Mouse (Mus musculus) brain, embryonic 14.5 days (tissue): Measurements from ENCODE around the gene Ccm2.

Experiments used
- CTCF ChIP-seq: fragments of 200-500 bp; IDR thresholded peaks from 2 replicates; pipeline ENCODE4 v1.5.1; 2012; ENCODE audit warnings: inconsistent platforms, mild to moderate bottlenecking, moderate library complexity, borderline replicate concordance; ENCODE audit not compliant: insufficient read depth, insufficient read length; ENCODE audit errors: extremely low read depth
- POLR2A ChIP-seq: fragments of 200-500 bp; IDR thresholded peaks from 2 replicates; pipeline ENCODE4 v1.6.1; 2012; ENCODE audit warnings: mild to moderate bottlenecking, inconsistent platforms, borderline replicate concordance; ENCODE audit not compliant: poor library complexity, insufficient read depth, insufficient read length, severe bottlenecking; ENCODE audit errors: extremely low read depth

DNA sequence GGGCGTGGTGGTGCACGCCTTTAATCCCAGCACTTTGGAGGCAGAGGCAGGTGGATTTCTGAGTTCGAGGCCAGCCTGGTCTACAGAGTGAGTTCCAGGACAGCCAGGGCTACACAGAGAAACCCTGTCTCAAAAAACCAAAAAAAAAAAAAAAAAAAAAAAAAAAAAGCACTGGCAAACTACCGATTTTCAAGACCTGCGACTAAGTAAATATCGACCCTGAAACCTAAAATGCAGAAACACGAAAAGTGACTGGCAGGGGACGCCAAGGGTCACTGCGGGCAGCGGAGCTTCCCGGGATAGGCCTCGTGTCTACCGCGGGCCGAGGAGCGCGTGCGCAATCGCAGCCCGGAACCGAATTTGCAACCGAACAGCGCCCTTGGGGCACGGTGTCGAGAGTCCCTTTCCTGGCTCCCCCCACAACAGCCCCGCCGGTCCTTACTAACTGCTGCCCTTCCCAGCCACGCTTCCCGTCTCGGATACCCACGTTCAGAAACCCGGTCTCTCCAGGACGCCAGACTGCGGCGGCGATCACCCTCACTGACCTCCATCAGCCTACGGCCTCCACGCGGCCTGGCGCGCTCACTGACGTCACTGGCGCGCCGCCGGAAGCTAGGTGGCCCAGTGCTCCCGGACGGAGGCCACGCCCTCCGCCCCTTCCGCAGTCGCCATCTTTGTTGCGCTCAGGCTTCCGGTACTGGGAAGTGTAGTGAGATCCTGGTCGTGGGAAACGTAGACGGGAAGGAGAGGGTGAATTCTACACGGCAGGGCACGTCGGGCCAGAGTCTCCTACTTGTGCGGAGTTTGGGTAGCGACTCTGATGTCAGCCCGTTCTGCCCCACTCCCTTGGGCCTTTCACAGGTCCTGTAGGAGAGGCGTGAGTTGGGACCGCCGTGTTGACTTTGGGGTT, 79.0 kb downstream of the Ccm2 start, which contains the start of gene Tbrg4:
- TF ChIP-seq CTCF = no peak
- TF ChIP-seq POLR2A = peak; percentile 77; the same call in 1 of the 2 replicates
